Mouse (Mus musculus): ENCODE results near the gene Ccdc113.
"Not testable (repeated sequence)": the region's sequence is repeated elsewhere in the genome, so short reads cannot be mapped to it uniquely, and the experiment has no call there.

Gene Ccdc113

GRCm38 (mm10) chr8:95602168-95602567, 68.3 kb downstream of the Ccdc113 start:
- DNase-seq (ENCODE audit: low spot score in 2 of 2) = no peak

DNA sequence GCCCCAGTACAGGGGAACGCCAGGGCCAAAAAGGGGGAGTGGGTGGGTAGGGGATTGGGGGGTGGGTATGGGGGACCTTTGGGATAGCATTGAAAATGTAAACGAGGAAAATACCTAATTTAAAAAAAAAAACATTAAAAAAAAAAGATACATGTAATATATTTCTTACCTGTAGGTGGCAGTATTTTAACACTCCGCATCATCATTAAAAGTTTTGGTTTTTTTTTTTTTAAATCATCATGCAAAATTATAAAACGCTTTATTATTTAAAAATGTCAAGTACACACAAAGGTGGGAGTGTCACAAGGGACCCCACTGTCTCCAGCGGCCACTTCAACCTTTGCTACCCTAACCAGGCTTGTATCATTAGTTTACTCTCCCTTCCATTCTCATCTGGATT, 72.6 kb downstream of the Ccdc113 start:
- not testable (repeated sequence) for DNase-seq (ENCODE audit: low spot score in 2 of 2)

DNA sequence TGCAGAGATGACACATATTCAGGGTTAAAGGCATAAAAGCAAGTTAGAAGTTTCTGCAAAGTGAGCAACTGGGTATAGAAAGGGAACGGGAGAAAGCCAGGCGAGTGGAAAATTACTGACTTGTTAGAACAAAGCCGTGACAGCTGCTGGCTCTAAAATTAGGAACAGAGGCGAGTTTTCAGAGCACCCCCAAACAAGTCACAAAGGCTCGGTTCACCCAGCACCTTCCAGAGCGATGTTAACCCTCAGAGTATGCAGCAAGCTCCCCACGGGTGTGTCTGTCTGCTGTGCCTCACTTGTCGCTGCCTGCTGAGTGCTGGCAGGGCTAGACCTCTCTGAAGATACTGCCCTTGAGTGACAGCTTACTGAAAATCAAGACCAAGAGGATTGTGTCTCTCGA, 73.3 kb downstream of the Ccdc113 start:
- DNase-seq (ENCODE audit: low spot score in 2 of 2) = peak; percentile 49 to 66
